Mouse (Mus musculus) gastrocnemius, postnatal 14 days (tissue): Measurements from ENCODE around the gene Eif1ad. TPM values are rescaled to one million over a fixed set of nuclear protein-coding genes. Genes with fewer than 3 reads are reported as not detected.
"Not testable (repeated sequence)": the region's sequence is repeated elsewhere in the genome, so short reads cannot be mapped to it uniquely, and the experiment has no call there.

Experiments used
- DNase-seq: peaks from one replicate; pipeline ENCODE4 v3.0.0; 2021; ENCODE audit warnings: mixed read lengths
- intact Hi-C: fragments of 180-260 bp; cut with DNase I; formaldehyde crosslinking; loops from one replicate; pipeline ENCODE4 v1.15.1; 2025; ENCODE audit warnings: low total_unique reads
- total RNA-seq, 2 experiments: library from RNA; stranded (reverse); gene quantifications; 2 replicates each; pipeline ENCODE4 v1.2.3; 2021

Eif1ad gene
- total RNA-seq, 2 experiments from 2014 or later = 11.4 to 13.1 TPM

DNA sequence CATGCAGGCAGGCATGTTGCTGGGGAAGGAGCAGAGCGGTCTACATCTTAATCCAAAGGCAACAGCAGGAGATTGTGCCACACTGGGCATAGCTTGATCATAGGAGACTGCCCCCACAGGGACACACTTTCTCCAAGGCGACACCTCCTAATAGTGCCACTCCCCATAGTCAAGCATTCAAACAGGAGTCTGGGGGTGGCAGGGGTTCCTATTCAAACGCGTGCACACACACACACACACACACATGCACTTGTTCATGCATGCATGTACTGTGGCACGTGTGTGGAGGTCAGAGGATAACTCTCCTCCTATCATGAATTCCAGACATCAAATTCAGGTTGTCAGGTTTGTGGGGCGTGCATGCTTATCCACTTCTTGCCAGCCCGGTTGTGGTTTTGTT, 6.2 kb downstream of the Eif1ad start:
- no peak for DNase-seq
- intact Hi-C loops = no loop called here

DNA sequence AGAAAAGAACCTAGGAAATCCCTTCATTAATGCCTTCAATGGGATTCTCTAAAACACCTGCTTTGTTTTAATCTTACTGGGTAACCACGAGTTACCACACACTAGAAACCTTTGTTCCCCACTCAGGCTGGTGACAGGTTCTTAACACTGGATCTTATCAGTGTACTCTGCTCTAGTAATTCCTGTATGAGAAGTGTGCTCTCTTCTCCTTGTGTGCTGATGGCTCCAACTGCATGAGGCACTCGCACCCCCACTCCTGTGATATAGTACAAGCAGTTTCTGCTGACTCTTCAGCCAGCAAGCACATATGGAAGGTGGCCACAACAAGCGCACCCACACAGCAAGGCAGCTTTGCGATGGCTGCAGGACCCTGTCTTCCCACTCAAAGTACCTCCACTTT, 7.6 kb downstream of the Eif1ad start:
- no peak for DNase-seq
- intact Hi-C loops = no loop called here

DNA sequence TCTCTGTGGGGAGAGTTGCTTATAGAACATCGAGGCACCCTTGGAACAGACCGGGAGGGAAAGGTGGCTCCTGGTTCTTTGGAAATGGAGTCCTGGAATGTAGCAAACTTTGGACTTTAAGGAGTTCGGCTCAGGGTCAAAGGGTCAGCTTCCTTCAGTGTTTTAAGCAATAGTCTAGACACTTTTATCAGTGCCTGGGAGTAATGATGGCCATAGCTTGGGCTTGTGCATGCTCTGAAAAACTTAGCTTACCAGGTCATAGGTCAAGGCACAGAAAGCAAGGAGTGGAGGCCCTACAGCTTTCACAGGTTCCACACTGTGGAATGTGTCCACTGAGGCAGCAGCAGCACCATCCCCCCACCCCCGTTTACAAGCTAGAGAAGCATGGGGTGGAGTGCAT, 8.2 kb downstream of the Eif1ad start:
- DNase-seq = no peak
- intact Hi-C loops = no loop called here

DNA sequence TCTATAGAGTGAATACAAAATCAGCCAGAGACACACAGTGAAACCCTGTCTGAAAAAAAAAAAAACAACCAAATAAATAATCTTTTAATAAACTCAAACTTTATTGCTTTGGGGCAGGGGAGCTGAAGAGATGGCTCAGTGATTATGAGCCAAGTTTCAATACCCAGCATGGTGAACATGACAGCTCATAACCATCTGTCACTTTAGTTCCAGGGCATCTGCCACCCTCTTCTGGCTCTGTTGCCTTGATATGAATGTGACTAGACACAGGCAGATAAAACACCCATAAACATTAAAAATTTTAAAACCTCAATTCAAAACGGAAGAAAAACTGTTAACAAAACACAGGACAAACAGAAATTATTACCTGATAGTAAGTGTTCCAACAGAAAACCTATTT, 10.9 kb downstream of the Eif1ad start:
- no peak for DNase-seq

DNA sequence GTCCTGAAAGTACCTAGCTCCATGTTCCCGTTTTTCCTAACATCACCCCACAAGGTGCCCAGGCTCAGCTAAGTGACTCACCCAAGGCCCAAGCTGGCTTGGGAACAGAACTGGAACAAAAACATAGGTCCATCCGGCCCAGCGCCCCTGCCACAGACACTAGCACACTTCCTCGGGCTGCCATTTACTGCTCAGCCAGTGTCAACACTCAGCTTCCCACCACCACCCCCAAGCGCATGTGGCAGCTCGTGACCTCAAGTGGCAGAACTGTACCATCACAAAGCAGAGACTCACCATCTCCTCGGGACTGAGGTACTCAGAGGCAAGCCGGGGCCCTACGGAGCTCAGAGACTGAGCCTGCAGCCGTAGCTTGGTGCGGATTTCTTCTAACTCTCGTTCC, 16.8 kb downstream of the Eif1ad start:
- no peak for DNase-seq
- intact Hi-C loops = no loop called here

More for the DNA sequence above, 10.9 kb downstream of the Eif1ad start:
- intact Hi-C loops = no loop called here

DNA sequence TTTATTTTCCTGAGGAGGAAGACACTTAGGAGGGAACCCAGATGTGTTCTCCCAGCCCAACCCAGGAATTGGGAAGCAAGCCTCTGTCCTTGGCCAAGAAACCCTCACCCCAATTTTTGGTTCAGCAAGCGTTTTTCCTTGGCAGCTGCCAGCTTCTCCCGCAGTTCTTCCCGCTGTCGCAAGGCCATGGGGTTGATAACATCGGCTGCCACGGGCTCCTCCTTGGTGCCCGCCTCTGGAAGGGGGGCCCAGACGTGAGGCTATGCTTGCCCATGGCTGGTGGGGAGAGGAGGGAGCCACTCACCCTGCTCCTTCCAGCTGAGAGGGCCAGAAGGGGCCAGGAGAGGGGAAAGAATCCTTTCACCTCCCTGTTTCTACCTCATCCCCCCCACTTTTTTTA, 18.2 kb downstream of the Eif1ad start:
- intact Hi-C loops = no loop called here
- DNase-seq = no peak

DNA sequence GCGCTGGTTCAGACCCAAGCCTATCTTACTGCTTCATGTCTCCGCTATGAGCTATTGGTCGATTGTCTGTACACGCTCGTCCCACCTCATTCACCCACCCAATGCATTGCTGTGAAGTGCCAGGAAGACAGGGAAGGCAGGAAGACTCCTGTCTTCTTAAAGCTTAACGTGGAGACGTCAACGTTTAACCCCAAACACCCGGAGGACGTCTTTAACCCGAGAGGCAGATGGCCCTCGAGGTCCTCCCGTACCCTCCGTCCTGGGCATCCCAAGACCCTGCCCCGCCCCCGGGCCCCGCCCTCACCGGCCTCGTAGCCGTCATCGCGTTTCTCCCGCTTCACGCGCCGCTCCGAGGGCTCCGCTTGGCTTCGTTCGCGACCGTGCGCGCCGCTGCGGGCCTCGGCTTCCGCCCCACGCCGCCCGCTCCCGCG, 21.5 kb downstream of the Eif1ad start:
- DNase-seq = peak; percentile 42
- intact Hi-C loops = no loop called here

DNA sequence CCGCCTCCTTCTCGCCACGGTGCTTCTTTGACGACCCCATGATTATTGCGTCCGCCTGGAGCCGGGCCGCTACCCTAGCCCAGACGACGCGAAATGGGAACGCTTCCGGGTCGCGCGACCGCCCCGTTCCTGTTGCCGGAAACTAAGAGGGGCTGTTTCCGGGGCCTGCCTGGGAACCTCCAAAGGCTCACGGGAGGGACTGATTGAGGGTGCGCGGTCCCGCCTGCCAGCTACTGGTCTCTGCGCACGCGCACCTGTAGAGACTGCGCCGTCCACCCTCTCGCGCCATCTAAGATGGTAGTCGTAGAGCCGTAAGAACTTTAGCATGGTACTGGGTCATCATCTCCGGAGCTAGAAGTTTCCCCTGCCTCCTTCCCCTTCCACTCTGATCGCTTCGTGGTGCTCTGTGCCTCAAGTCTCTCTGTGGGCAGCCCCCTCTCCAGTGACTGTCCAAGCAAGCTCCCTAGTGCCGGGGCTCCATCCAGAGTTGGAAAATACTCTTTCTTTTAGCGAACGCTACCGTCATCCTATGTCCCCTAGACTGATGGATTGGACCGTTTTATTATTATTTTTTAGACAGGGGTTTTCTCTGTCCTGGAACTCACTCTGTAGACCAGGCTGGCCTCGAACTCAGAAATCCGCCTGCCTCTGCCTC, 22.2 kb downstream of the Eif1ad start, which contains the start of gene Sart1:
TSS of gene Sart1 (minus strand) at position 116 of the 655 bp plus-strand sequence.
- DNase-seq = peak; percentile 96
- intact Hi-C loops = no loop called here

DNA sequence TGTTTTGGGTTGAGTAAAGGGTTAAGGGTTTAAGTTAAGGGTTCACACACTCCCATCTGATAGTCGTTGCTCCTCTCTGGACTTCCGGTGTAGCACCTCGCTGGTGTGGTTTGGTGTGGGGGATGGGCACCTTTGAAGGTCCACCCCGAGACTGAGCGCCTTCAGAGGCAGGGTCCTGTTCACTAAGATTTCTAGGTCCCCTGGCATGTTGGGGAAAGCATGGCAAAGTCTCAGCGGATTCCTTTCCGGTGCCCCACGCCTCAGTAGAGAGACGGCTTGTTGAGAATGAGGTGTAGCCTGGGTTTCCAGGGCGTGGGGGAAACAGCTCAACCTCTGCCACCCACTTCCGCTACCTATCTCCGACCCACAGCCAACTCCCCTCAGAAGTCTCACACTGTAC, 23.1 kb downstream of the Eif1ad start:
- no peak for DNase-seq
- intact Hi-C loops = no loop called here

DNA sequence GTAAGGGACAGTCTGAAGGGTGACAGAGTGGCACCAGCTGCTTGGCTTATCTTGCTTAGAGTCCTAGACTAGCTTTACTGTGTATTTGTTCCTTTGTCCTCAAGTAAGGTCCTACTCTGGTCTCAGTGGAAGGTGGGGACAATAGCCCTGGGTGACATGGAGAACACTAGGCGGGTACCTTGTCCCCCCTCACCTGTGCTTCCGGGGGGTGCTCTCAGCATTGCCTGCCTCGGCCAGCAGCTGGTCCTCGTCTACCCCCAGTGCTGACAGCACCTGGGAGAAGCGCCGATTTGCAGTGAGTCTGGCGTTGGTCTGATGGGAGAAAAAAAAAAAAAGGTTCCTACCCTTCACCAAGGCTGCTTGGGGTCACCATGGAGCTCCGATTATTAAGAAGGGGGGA, 23.9 kb downstream of the Eif1ad start:
- intact Hi-C loops = no loop called here
- no peak for DNase-seq

DNA sequence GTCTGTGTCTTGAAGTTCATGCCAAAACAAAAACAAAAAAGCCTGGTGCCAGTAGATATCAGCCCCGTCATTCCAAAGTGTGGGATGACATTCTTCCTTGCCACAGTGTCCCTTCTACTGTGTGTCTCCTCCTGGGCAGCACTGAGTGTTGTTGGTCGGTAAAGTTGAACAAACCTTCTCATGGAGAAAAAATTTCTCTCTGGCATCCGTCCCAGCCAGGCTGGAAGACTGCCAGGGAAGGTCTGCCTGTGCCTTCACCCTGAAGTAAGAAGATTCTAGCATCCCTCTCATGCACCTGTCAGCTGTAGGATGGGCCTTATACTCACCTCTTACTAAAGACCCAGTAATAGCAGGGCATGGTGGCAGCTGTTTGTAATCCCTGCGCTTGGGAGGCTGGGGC, 26.4 kb downstream of the Eif1ad start:
- intact Hi-C loops = no loop called here
- peak; percentile 33 for DNase-seq

DNA sequence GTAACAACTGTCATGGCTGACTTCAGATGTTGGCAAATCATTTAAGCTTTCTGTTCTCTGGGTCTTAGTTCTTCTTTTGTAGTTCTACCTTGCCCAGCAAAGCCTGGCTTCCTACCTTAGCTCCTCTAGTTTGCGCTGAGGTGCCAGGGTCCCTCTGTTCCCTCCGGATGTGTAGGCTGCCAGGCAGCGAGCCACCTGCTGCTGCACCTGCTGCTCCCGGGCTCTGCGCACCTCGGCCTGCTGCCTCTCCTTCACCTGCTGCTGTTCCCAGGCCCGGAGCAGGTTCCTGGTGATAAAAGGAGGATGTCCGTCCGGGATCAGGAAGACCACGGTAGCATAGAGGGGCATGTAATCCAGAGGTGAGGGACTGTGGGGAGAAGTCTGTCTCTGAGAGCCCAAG, 27.6 kb downstream of the Eif1ad start:
- DNase-seq = no peak
- intact Hi-C loops = no loop called here

DNA sequence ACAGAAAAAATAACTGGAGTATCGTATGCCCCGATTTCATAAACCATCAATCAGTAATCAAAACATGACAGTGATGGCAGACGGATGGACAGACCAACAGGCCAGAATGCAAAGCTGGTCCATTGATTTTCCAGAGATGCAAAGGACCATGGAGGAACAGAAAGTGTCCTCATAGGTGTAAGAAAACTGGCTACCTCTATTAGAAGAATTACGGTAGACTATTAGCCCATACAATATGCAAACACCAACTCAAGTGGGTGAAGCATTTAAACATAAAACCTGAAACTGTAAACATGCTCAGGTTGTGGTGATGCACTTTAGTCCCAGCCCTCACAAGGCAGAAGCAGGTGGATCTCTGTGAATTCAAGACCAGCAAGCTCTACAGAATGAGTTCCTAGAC, 28.8 kb downstream of the Eif1ad start:
- intact Hi-C loops = no loop called here
- DNase-seq = no peak

DNA sequence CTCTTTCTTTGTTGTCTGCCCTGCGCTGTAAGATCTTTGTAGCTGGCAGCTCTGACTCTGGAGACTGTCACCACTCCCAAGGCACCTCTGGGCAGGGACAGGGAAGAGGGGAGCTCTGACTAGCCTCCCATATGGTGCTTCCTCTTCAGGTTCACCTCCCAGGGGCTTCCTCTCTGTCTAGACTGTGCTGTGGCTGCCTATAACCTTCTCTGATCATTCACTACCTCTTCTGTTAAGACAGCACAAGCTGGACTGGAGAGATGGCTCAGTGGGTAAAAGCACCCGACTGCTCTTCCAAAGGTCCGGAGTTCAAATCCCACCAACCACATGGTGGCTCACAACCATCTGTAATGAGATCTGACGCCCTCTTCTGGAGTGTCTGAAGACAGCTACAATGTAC, 34.5 kb downstream of the Eif1ad start:
- intact Hi-C loops, DNase-seq: not testable (repeated sequence)

DNA sequence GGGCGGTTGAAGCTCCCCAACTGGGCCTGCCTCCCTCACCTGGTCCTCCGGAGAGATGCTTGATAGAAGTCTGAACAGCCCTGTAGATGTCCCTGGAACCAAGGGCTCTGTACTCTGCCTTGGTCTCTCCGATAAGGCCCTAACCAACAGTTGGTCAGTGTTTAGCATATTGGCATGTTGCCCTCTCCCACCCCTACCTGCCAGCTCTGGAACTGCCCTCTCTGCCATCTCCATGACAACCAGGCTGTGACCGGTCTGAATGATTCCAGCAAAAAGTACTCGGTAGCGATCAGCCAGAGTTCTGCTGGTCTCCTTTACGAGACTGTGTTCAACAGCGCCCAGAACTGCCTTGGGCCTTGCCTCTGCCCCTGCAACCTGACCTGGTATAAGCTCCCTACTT, 35.8 kb downstream of the Eif1ad start, which contains the start of gene Tsga10ip:
TSS of gene Tsga10ip (minus strand) at position 234 of the 400 bp plus-strand sequence.
- no peak for DNase-seq
- intact Hi-C loops = no loop called here

DNA sequence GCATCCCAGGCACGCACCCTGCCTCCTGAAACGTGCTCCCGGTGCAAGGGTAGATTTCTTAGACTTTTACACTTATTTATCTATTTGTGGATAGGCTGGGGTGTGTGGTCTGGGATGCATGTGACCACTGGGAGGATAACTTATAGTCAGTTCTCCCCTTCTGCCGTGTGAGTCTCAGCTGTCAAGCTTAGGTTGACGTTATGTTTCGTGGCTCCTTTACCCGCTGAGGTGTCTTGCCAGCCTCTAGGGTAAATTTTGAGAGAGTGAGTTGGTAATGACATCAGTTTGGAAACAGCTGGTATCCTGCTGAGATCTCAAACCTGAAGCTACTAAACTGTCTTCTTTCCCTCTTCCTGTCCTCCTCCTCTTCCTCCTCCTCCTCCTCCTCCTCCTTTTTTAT, 39.4 kb downstream of the Eif1ad start:
- no peak for DNase-seq
- intact Hi-C loops = no loop called here

DNA sequence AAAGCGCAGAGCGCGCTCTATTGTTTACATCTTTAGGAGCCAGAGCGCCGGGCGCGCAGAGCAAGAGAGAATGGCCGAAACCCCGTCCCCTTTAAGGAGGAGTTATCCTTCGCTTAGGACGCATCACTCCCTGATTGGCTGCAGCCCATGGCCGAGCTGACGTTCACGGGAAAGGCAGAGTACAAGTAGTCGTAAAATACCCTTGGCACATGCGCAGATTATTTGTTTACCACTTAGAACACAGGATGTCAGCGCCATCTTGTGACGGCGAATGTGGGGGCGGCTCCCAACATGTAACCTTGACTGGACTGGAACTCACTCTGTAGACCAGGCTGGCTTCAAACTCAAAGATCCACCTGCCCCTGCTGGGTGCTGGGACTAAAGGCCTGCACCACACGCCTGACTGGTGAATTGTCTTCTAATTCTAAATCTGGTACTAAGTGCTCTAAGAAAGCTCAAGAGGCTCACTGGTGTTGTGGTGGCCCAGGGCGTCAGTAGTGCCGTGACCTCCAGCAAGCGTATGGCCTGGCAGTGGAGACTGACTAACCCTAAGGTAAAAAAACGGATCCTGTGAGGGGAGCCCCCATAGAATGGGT, 40.1 kb downstream of the Eif1ad start:
- intact Hi-C loops, DNase-seq: not testable (repeated sequence)

DNA sequence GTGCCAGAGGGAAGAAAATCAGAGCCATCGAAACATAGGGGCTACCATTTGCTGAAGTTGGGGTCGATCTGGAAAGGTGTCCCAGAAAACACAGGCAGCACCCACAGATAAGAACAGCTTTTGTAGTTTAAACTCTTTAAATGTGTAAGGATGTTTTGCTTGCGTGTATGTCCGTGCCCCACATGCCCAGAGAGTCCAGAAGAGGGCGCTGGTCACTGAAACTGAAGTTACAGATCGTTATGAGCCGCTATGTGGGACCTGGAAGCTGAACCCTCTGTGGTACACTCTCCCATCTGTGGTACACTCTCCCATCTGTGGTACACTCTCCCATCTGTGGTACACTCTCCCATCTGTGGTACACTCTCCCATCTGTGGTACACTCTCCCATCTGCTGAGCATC, 40.6 kb downstream of the Eif1ad start:
- intact Hi-C loops = no loop called here
- DNase-seq = peak; percentile 67

DNA sequence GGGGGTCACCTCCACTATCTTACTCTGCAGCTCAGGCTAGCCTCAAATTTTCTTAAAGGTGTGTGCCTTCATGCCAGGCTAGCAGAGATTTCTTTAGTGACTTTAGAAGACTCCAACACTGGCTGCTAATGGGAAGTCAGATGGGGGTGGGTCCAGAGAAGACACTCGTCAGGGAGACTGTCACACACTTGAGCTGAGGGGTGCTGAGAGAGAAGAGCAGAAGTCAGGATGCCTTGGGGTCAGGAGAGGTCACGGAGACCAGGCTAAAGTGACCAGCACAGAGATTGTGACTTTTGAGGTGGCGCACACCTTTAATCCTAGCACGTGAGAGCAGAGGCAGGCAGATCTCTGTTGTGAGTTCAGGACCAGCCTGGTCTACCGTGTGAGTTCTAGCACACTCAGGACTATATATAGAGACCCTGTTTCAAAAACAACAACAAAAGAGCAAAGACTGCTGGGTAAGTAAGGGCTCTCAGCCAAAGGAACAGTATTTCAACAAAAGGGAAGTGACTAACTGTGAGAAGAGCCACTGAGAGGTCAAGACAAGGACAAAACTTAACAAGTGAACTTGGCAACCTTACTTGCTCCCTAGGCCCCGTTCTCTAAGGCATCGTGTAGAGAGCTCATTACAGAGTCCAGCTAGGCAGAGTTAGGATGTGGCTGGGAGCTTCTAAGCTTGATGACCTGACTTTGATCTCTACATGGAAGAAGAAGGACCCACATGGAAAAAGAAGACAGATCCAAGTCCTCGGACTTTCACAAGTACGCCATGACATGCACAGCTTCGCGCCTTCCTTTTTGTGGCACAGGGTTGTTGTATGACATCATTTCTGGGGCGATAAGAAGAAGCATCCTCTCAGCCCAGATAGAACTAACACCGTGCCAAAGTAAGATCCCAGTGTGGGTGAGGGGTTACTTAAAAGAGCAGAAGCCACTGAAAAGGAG, 41.8 kb downstream of the Eif1ad start:
- no peak for DNase-seq
- intact Hi-C loops = no loop called here

DNA sequence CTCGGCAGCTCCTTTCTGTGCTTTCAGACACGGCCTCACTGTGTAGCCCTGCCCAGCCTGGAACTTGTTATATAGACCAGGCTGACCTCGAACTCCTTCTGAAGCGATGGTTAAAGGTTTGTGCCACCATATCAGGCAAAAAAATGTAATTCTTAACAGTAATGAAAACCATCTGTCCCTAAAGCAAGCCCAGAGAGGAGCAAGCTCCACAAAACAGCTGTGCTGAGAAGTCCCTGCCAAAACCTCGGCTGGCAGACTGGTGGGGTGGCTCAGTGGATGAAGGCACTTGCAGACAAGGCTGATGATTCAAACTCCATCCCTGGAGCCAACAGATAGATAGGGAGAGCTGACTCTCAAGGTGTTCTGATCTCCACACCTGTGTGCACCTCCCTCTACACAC, 42.5 kb downstream of the Eif1ad start:
- peak; percentile 56 for DNase-seq

More for the DNA sequence above, 42.5 kb downstream of the Eif1ad start:
- intact Hi-C loops = no loop called here
